Mouse (Mus musculus) forebrain, embryonic 14.5 days (tissue): ENCODE results near the gene Ddx50. TPM values are rescaled to one million over a fixed set of nuclear protein-coding genes. Genes with fewer than 3 reads are reported as not detected.
A peak's percentile ranks its signal among the peaks of the same experiment; 100 is the strongest.
"Not testable (repeated sequence)": the region's sequence is repeated elsewhere in the genome, so short reads cannot be mapped to it uniquely, and the experiment has no call there.

Experiments used
- ATAC-seq: fragments of 200-750 bp; cut with Nextera tagmentation; 2 replicates; pipeline ENCODE4 v1.8.0; 2017; ENCODE audit warnings: mild to moderate bottlenecking, moderate library complexity
- DNase-seq: peaks from one replicate; pipeline ENCODE4 v3.0.0-alpha.2; 2015; ENCODE audit warnings: low spot score
- H3K27ac ChIP-seq: fragments of 300-500 bp; sonication (generic); 2 replicates; pipeline ENCODE4 v1.5.1; 2014; ENCODE audit warnings: low read depth, mild to moderate bottlenecking, control low read depth, low read length, moderate library complexity
- H3K27me3 ChIP-seq: fragments of 300-500 bp; sonication (generic); replicated peaks from 2 replicates; pipeline ENCODE4 v1.6.1; 2014; ENCODE audit warnings: low read length, control low read depth, mixed read lengths; ENCODE audit not compliant: control insufficient read depth, insufficient read depth
- H3K36me3 ChIP-seq: fragments of 300-500 bp; sonication (generic); 2 replicates; pipeline ENCODE4 v1.6.1; 2014; ENCODE audit warnings: low read length, control low read depth; ENCODE audit not compliant: control insufficient read depth, insufficient read depth
- H3K4me1 ChIP-seq: fragments of 300-500 bp; sonication (generic); 2 replicates; pipeline ENCODE4 v1.6.1; 2014; ENCODE audit warnings: antibody characterized with exemption, low read length, control low read depth; ENCODE audit not compliant: control insufficient read depth, insufficient read depth
- H3K4me2 ChIP-seq: fragments of 300-500 bp; sonication (generic); 2 replicates; pipeline ENCODE4 v1.6.1; 2014; ENCODE audit warnings: mild to moderate bottlenecking, control low read depth, low read length
- H3K4me3 ChIP-seq: fragments of 300-500 bp; sonication (generic); 2 replicates; pipeline ENCODE4 v1.5.1; 2014; ENCODE audit warnings: low read depth, low read length, control low read depth
- H3K9ac ChIP-seq: fragments of 300-500 bp; sonication (generic); 2 replicates; pipeline ENCODE4 v1.6.1; 2014; ENCODE audit warnings: mild to moderate bottlenecking, low read length, control low read depth, moderate library complexity
- H3K9me3 ChIP-seq: fragments of 300-500 bp; sonication (generic); replicated peaks from 2 replicates; pipeline ENCODE4 v1.6.1; 2016; ENCODE audit warnings: low read length, control low read depth, mixed read lengths; ENCODE audit not compliant: control insufficient read depth
- WGBS: fragments of 180-500 bp; shearing (Covaris S2); extraction: QIAGEN DNeasy Blood & Tissue Kit; methylation state at CpG from one replicate; pipeline ENCODE4 v1.1.7; 2014; 5-methylcytosine and 5-hydroxymethylcytosine counted together
- polyA plus RNA-seq: library from polyadenylated mRNA; unstranded; fragments of >200 nt; fragmentation: Nextera tagmentation; extraction: Ambion mirVana; gene quantifications from 2 replicates; pipeline ENCODE4 v1.2.1, GENCODE M21; 2014

The Ddx50 gene
- polyA plus RNA-seq, 1 experiment from 2014 or later, result 93.8 TPM

GRCm38 (mm10) chr10:62588616-62589015 lies 62.4 kb downstream of the Ddx50 start:
- ATAC-seq (no peak), DNase-seq (no peak)
- H3K4me1 ChIP-seq, result no peaks in the 10 kb centered on the region
- H3K27ac ChIP-seq, result no peak overlapping the region
- no peaks in the 10 kb centered on the region for H3K9me3 ChIP-seq
- H3K9ac ChIP-seq, result no peak overlapping the region
- 84% methylated on average over 4 of the region's 4 CpGs for WGBS
- no peaks in the 10 kb centered on the region for H3K27me3 ChIP-seq
- H3K4me3 ChIP-seq, result no peak overlapping the region
- H3K4me2 ChIP-seq, result no peak overlapping the region
- peaks cover 93% of the 10 kb centered on the region for H3K36me3 ChIP-seq

GRCm38 (mm10) chr10:62583245-62583644 lies 67.8 kb downstream of the Ddx50 start:
- Histone ChIP-seq H3K36me3 (peaks cover 84% of the 10 kb centered on the region), H3K4me2 (no peak overlapping the region), H3K9me3 (no peaks in the 10 kb centered on the region), H3K4me1 (no peaks in the 10 kb centered on the region), H3K27me3 (no peaks in the 10 kb centered on the region), H3K9ac (no peak overlapping the region), H3K4me3 (no peak overlapping the region), H3K27ac (no peak overlapping the region)
- 75% methylated on average over 1 of the region's 1 CpGs for WGBS
- ATAC-seq (no peak), DNase-seq (no peak)

GRCm38 (mm10) chr10:62582701-62583100 lies 68.3 kb downstream of the Ddx50 start:
- no peaks in the 10 kb centered on the region for H3K9me3 ChIP-seq
- H3K36me3 ChIP-seq, result peaks cover 79% of the 10 kb centered on the region
- ATAC-seq (no peak), DNase-seq (no peak)
- H3K4me3 ChIP-seq, result no peak overlapping the region
- 85% methylated on average over 7 of the region's 7 CpGs for WGBS
- no peak overlapping the region for H3K9ac ChIP-seq
- H3K27me3 ChIP-seq, result no peaks in the 10 kb centered on the region
- H3K27ac ChIP-seq, result no peak overlapping the region
- no peaks in the 10 kb centered on the region for H3K4me1 ChIP-seq
- no peak overlapping the region for H3K4me2 ChIP-seq

- Histone ChIP-seq H3K4me2 (no peak overlapping the region), H3K9me3 (no peaks in the 10 kb centered on the region), H3K27me3 (no peaks in the 10 kb centered on the region), H3K4me3 (no peak overlapping the region), H3K9ac (no peak overlapping the region), H3K36me3 (peaks cover 75% of the 10 kb centered on the region), H3K4me1 (peaks cover 3% of the 10 kb centered on the region), H3K27ac (no peak overlapping the region)
- DNase-seq (no peak), ATAC-seq (no peak)
- WGBS, result 91% methylated on average over 17 of the region's 17 CpGs
These were observed 68.8 kb downstream of the Ddx50 start for GRCm38 (mm10) chr10:62582263-62582662.

GRCm38 (mm10) chr10:62579129-62579528 lies 71.9 kb downstream of the Ddx50 start:
- H3K4me2 ChIP-seq, result peak overlapping the region; percentile 44; the same call in 1 of the 2 replicates
- not testable (repeated sequence) for H3K27ac ChIP-seq

GRCm38 (mm10) chr10:62578338-62579100 lies 72.5 kb downstream of the Ddx50 start, which contains the start of gene Kif1bp:
TSS of gene Kif1bp (minus strand) at chr10:62578457.
- Histone ChIP-seq H3K4me3 (peak within 1 kb of the TSS; percentile 86), H3K9ac (peak within 1 kb of the TSS; percentile 90), H3K36me3 (peaks cover 60% of the 10 kb centered on the region), H3K27ac (peak within 1 kb of the TSS; percentile 80), H3K9me3 (no peaks in the 10 kb centered on the region), H3K4me2 (peak within 1 kb of the TSS; percentile 92), H3K4me1 (peaks cover 8% of the 10 kb centered on the region), H3K27me3 (no peaks in the 10 kb centered on the region)
- peak; percentile 100 for ATAC-seq
- peak; percentile 100 for DNase-seq
- 4% methylated on average over 33 of the region's 33 CpGs for WGBS

More at GRCm38 (mm10) chr10:62579129-62579528, 71.9 kb downstream of the Ddx50 start:
- H3K27me3 ChIP-seq, H3K4me1 ChIP-seq, H3K9me3 ChIP-seq, H3K4me3 ChIP-seq, DNase-seq, ATAC-seq, H3K9ac ChIP-seq: not testable (repeated sequence)
- peaks cover 61% of the 10 kb centered on the region for H3K36me3 ChIP-seq
- WGBS, result 80% methylated on average over 12 of the region's 13 CpGs

GRCm38 (mm10) chr10:62577673-62578337 lies 73.2 kb downstream of the Ddx50 start:
- DNase-seq (no peak), ATAC-seq (peak; percentile 82)
- peak overlapping the region; percentile 92 for H3K4me2 ChIP-seq
- H3K4me3 ChIP-seq, result peak overlapping the region; percentile 86
- no peaks in the 10 kb centered on the region for H3K9me3 ChIP-seq
- H3K36me3 ChIP-seq, result peaks cover 59% of the 10 kb centered on the region
- H3K4me1 ChIP-seq, result peaks cover 8% of the 10 kb centered on the region
- H3K9ac ChIP-seq, result peak overlapping the region; percentile 90
- 1% methylated on average over 54 of the region's 54 CpGs for WGBS
- no peaks in the 10 kb centered on the region for H3K27me3 ChIP-seq
- peak overlapping the region; percentile 80 for H3K27ac ChIP-seq

- DNase-seq (no peak), ATAC-seq (no peak)
- H3K9me3 ChIP-seq, result no peaks in the 10 kb centered on the region
- no peak overlapping the region for H3K27ac ChIP-seq
- no peak overlapping the region for H3K9ac ChIP-seq
- 92% methylated on average over 13 of the region's 13 CpGs for WGBS
- H3K4me1 ChIP-seq, result peaks cover 8% of the 10 kb centered on the region
- no peak overlapping the region for H3K4me2 ChIP-seq
- no peaks in the 10 kb centered on the region for H3K27me3 ChIP-seq
- no peak overlapping the region for H3K4me3 ChIP-seq
- H3K36me3 ChIP-seq, result peaks cover 53% of the 10 kb centered on the region
These were observed 76.0 kb downstream of the Ddx50 start for GRCm38 (mm10) chr10:62575001-62575400.
